Mouse (Mus musculus) cerebellum, adult 2 months (tissue): Measurements from ENCODE around the gene Aunip. TPM values are rescaled to one million over a fixed set of nuclear protein-coding genes. Genes with fewer than 3 reads are reported as not detected.

Source experiments
- DNase-seq, 2 experiments: peaks; one replicate each; pipeline ENCODE4 v3.0.0; 2021
- H3K27ac ChIP-seq: fragments of 200-500 bp; 2 replicates; pipeline ENCODE4 v1.5.1; 2012; ENCODE audit warnings: low read length, control low read depth, inconsistent platforms; ENCODE audit not compliant: insufficient read depth
- H3K27me3 ChIP-seq: fragments of 200-500 bp; 2 replicates; pipeline ENCODE4 v1.6.1; 2012; ENCODE audit warnings: inconsistent platforms, mild to moderate bottlenecking, low read length, moderate library complexity; ENCODE audit not compliant: control insufficient read depth, insufficient read depth
- H3K4me1 ChIP-seq: fragments of 200-500 bp; 2 replicates; pipeline ENCODE4 v1.6.1; 2011; ENCODE audit warnings: low read length; ENCODE audit not compliant: control insufficient read depth, insufficient read depth
- H3K4me3 ChIP-seq: fragments of 200-500 bp; replicated peaks from 2 replicates; pipeline ENCODE3; 2011; ENCODE audit warnings: mild to moderate bottlenecking, low read depth, low read length, control low read depth; ENCODE audit not compliant: insufficient read depth
- CTCF ChIP-seq: fragments of 200-500 bp; IDR thresholded peaks from 2 replicates; pipeline ENCODE4 v1.5.1; 2011; ENCODE audit warnings: low read depth, mild to moderate bottlenecking, control low read depth, low read length, moderate library complexity, borderline replicate concordance; ENCODE audit not compliant: insufficient read depth
- POLR2A ChIP-seq: fragments of 200-500 bp; IDR thresholded peaks from 2 replicates; pipeline ENCODE4 v1.6.1; 2011; ENCODE audit warnings: low read length, control low read depth, borderline replicate concordance; ENCODE audit not compliant: insufficient read depth
- WGBS: fragments of 180-500 bp; shearing (Covaris S2); methylation state at CpG from one replicate; pipeline ENCODE4 v1.1.7; 2018; 5-methylcytosine and 5-hydroxymethylcytosine counted together
- polyA plus RNA-seq: library from polyadenylated mRNA; depleted of rRNA; stranded (reverse); fragments of >200 nt; gene quantifications from 2 replicates; pipeline ENCODE4 v1.2.3, GENCODE M21; 2012

Aunip gene
- polyA plus RNA-seq, 1 experiment, result 0.65 TPM

DNA sequence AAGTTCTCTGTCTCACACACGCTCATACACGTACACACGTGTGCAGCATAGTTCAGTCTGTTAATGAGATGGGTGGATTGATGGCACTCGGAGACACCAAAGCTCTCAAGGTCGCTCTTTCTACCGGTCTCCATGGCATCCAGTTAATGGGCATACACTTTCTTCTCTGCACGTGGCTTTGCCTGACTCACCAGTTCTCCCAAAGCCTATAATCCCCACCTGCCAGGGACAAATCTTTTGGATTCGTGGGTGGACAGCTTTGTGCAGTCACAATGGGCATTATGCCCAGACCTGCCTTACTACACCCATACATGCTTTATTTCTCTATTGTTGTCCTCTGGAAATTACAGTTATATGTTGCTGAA lies 25.0 kb downstream of the Aunip start:
- Histone ChIP-seq H3K4me1 (peaks cover 29% of the 10 kb centered on the region), H3K27me3 (no peaks in the 10 kb centered on the region), H3K4me3 (peak overlapping the region; percentile 73), H3K27ac (no peak overlapping the region)
- peak in 1 of 2 experiments; percentile 51 for DNase-seq
- WGBS, result 1% methylated on average over 8 of the region's 8 CpGs
- no peak for TF ChIP-seq CTCF
- TF ChIP-seq POLR2A, result no peak

DNA sequence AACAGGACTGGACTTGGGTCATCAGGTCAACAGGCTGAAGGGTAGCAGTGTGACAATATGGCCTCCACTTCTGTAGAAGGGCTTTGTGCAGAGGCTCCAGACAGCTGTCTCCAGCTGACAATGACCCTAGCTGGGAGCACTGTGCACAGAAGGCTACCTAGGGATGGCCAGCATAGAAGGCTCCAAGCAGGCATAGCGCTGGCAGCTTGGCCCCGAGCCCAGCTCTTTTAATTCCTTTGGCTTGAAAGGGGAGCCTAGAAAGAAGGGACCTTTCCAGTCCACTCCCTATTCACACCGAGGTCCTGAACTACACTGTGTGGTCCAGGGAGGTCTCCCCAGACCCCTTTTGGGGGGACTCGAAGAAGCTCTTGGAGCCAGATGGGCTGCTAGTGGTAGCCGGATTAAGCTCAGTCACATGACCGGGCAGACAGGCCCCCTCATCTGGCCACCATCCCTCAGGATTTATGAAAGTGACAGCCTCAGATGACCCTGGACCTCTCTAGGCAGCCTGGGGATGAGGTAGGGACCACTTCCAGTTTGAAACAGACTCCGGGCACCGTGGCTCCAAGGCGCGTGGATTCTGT lies 28.3 kb downstream of the Aunip start:
- Histone ChIP-seq H3K4me3 (no peak overlapping the region), H3K4me1 (peaks cover 29% of the 10 kb centered on the region), H3K27ac (peak overlapping the region; percentile 28; the same call in 1 of the 2 replicates), H3K27me3 (no peaks in the 10 kb centered on the region)
- DNase-seq, result peak in 1 of 2 experiments; percentile 48
- WGBS, result 13% methylated on average over 10 of the region's 10 CpGs
- no peak for TF ChIP-seq POLR2A

DNA sequence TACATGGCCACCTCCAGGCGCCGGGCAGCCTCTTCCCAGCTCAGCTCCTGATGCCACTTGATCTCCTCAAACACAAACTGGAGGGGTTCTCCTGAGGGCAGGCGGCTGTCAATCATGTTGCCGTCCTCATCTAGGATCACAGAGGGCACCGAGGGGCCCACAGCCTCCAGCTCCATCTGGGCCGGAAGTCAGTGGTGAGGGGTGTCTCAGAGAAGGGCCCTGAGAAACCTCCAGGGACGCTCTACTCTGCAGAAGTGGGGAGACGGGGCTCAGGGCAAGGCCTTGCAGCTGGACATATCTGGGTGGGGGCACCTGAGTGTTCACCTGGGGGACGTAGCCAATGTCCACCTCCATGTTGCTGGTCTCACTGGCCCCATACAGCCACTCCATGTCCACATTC lies 31.9 kb downstream of the Aunip start:
- peaks cover 46% of the 10 kb centered on the region for H3K4me1 ChIP-seq
- WGBS, result 92% methylated on average over 9 of the region's 9 CpGs
- no peak overlapping the region for H3K27ac ChIP-seq

DNA sequence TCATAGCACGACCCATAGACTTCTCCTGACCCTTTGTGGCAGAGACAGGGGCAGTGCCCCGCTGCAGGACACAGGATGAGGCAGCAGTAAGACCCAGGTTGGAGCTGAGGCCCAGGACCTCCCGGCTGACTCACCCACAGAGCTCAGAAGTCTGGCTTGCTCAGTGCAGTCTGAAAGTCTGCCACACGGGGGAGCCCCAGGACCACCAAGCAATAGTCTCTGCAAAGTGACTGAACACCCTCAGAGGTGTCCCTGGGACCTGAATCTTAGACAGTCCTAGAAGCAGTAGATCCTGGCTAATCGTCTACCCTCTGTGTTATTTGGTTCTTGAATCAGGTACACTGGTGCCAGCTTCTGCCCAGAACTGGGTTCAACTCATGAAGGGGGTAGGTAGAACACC lies 32.5 kb downstream of the Aunip start:
- Histone ChIP-seq H3K4me1 (peaks cover 50% of the 10 kb centered on the region), H3K4me3 (no peak overlapping the region), H3K27me3 (no peaks in the 10 kb centered on the region), H3K27ac (no peak overlapping the region)
- WGBS, result 1% methylated on average over 5 of the region's 5 CpGs
- DNase-seq, result peak; percentile 89 to 96
- TF ChIP-seq POLR2A (no peak), CTCF (peak; percentile 97)

More for the DNA sequence above, 31.9 kb downstream of the Aunip start:
- no peak for DNase-seq
- TF ChIP-seq CTCF (no peak), POLR2A (no peak)
- Histone ChIP-seq H3K4me3 (no peak overlapping the region), H3K27me3 (no peaks in the 10 kb centered on the region)

DNA sequence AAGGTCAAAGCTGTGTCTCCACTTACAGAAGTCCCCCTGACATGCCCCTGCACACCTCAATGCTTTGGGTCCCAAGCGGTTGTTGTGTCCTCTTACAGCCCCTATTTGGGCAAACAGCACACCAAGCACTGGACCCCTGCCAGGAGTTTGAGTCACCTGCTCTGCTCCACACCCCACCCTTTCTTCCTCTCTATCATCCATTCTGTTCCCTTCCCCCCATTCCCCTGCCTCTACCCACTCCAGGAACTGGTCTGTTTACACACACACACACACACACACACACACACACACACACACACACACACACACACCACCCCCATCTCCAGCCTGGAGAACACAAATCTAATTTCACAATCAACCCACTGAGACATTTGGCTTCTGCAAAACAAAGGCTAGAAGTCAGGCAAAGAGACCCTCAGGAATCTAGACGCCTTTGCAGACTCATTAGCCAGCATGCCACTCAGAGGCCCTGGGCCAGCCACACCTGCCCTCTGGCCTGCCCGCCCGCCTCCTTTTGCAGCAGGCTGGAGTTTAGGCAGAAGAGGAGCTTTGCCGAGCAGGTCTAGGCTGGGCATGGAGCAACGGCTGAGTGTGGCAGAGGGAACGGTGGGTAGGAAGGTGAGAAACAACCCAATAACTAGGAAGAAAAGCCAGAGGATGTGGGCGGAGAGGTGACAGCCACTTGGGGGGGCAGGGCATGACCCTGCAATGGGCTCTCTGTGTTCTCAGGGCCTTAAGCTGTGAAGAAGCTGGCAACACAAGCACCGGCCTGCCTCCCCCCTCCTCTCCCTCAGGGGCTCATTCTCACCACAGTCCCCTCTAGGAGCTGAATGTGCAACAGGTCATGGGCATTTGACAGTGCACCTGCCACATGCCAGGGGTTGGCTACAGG lies 36.3 kb downstream of the Aunip start:
- 37% methylated on average over 9 of the region's 9 CpGs for WGBS
- no peak overlapping the region for H3K27ac ChIP-seq
- DNase-seq, result peak; percentile 68 to 74

DNA sequence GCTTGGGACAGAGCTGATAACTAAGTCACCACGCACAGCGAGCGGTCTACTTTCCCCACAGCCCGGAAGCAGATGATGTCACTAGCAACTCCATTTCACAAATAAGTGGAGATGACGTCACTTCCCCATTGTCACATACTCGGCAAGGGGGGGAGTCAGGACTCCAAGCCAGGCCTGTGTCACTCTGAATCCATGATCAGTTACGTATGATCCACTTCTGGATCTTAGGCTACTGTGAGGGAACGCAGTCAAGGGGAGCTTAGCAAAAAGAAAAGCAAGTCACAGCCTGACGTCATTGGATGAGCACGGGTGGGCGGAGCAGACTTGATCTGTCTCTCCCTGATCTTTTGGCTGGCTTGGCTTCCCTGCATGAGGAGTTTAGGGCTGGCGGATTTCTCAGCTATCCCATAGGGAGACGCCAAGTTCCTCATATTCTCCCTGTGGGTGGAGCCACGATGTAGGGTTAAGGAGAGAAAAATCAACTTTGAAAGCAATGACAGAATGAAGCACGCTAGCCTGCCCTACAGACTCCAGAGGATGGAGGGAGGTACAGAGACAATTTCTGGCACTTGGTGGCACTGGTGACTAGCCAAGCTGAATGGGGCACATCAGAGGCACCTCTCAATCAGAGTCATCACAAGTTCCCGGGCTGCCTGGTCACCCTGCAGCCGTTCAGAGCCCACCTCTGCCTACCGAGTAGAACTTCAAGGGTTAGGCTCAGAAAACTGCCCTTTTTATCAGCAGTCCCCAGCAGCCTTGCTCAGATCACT lies 37.6 kb downstream of the Aunip start:
- Histone ChIP-seq H3K27ac (no peak overlapping the region; the same call in 1 of the 2 replicates), H3K4me3 (no peak overlapping the region), H3K27me3 (no peaks in the 10 kb centered on the region), H3K4me1 (peaks cover 41% of the 10 kb centered on the region)
- WGBS, result 36% methylated on average over 18 of the region's 18 CpGs
- peak; percentile 42 to 45 for DNase-seq
- no peak for TF ChIP-seq POLR2A
- TF ChIP-seq CTCF, result peak; percentile 51; the same call in 1 of the 2 replicates

More for the DNA sequence above, 36.3 kb downstream of the Aunip start:
- peak overlapping the region; percentile 20 for H3K4me3 ChIP-seq
- no peak for TF ChIP-seq CTCF
- TF ChIP-seq POLR2A, result no peak
- peaks cover 37% of the 10 kb centered on the region for H3K4me1 ChIP-seq
- H3K27me3 ChIP-seq, result no peaks in the 10 kb centered on the region

DNA sequence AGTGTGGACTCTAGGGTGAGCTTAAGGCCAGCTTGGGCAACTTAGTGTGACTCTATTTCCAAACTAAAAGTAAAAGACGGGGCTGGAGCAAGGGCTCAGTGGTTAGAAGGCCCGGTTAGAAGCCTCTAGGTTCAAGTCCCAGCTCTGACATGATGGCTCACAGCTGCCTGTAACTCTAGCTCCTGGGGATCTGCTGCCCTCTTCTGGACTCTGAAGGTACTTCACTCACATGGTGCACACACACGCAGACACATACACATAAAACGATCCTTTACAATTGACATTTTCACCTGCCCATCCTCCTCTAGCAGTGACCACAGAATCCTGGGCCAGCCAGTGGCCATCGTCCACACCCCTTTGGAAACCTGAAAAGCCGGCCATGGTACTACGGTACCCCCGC lies 39.1 kb downstream of the Aunip start:
- H3K27ac ChIP-seq, result no peak overlapping the region
- H3K27me3 ChIP-seq, result no peaks in the 10 kb centered on the region
- WGBS, result 99% methylated on average over 8 of the region's 8 CpGs
- peak in 1 of 2 experiments; percentile 15 for DNase-seq
- peaks cover 41% of the 10 kb centered on the region for H3K4me1 ChIP-seq
- H3K4me3 ChIP-seq, result no peak overlapping the region
- peak; percentile 7; the same call in 1 of the 2 replicates for TF ChIP-seq CTCF
- TF ChIP-seq POLR2A, result no peak
